Mouse (Mus musculus) heart, postnatal 0 days (tissue): ENCODE data around the gene Mindy1.

Experiments used
- CTCF ChIP-seq: IDR thresholded peaks from 2 replicates; pipeline ENCODE4 v1.5.1; 2016; ENCODE audit warnings: antibody characterized with exemption, control low read depth, low read depth
- EP300 ChIP-seq: IDR thresholded peaks from 2 replicates; pipeline ENCODE4 v1.6.1; 2016; ENCODE audit warnings: antibody characterized with exemption, low read depth

DNA sequence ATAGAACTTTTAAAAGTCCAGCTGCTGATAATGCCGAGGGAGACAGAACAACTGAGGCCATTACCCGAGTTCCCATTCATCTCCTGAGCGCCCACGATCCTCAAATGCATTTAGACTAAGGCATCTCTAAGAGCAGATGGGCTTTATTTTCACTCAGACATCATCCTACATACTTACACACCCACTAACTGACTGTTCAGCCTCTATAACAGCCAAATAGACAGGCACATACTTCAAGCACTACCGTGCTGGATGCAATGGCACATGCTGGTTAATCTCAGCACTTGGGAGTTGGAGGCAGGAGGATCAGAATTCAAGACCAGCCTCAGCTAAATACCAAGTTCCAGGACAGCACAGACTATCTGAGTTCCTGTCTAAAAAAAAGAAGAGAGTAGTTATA, 11.4 kb upstream of the Mindy1 start:
- TF ChIP-seq CTCF (no peak), EP300 (no peak)
